Mouse (Mus musculus) forebrain, embryonic 11.5 days (tissue): ENCODE measurements around the gene Pgpep1. TPM values are rescaled to one million over a fixed set of nuclear protein-coding genes. Genes with fewer than 3 reads are reported as not detected.
A peak's percentile ranks its signal among the peaks of the same experiment; 100 is the strongest.

Experiments used
- ATAC-seq: fragments of 200-750 bp; cut with Nextera tagmentation; replicated peaks from 2 replicates; pipeline ENCODE4 v1.8.0; 2017; ENCODE audit warnings: moderate TSS enrichment; ENCODE audit not compliant: low FRiP score
- DNase-seq: peaks from one replicate; pipeline ENCODE4 v3.0.0-alpha.2; 2017; ENCODE audit warnings: low spot score
- H3K27ac ChIP-seq: fragments of 300-500 bp; sonication (generic); 2 replicates; pipeline ENCODE4 v1.5.1; 2014; ENCODE audit warnings: low read depth, low read length
- H3K27me3 ChIP-seq: fragments of 300-500 bp; sonication (generic); 2 replicates; pipeline ENCODE4 v1.6.1; 2014; ENCODE audit warnings: mild to moderate bottlenecking, low read length, mixed read lengths; ENCODE audit not compliant: control insufficient read depth, insufficient read depth
- H3K36me3 ChIP-seq: fragments of 300-500 bp; sonication (generic); 2 replicates; pipeline ENCODE4 v1.6.1; 2014; ENCODE audit warnings: mild to moderate bottlenecking, low read length, moderate library complexity, mixed read lengths; ENCODE audit not compliant: control insufficient read depth, insufficient read depth
- H3K4me1 ChIP-seq: fragments of 300-500 bp; sonication (generic); replicated peaks from 2 replicates; pipeline ENCODE4 v1.6.1; 2014; ENCODE audit warnings: low read length, mixed read lengths; ENCODE audit not compliant: control insufficient read depth, insufficient read depth
- H3K4me2 ChIP-seq: fragments of 300-500 bp; sonication (generic); 2 replicates; pipeline ENCODE4 v1.6.1; 2014; ENCODE audit warnings: low read depth, mild to moderate bottlenecking, low read length, moderate library complexity, mixed read lengths; ENCODE audit not compliant: severe bottlenecking
- H3K4me3 ChIP-seq: fragments of 300-500 bp; sonication (generic); 2 replicates; pipeline ENCODE4 v1.5.1; 2014; ENCODE audit warnings: low read depth, low read length
- H3K9ac ChIP-seq: fragments of 300-500 bp; sonication (generic); 2 replicates; pipeline ENCODE4 v1.6.1; 2014; ENCODE audit warnings: low read length
- H3K9me3 ChIP-seq: fragments of 300-500 bp; sonication (generic); 2 replicates; pipeline ENCODE4 v1.6.1; 2016; ENCODE audit warnings: low read length, mixed read lengths; ENCODE audit not compliant: control insufficient read depth
- WGBS: fragments of 180-500 bp; shearing (Covaris S2); extraction: QIAGEN DNeasy Blood & Tissue Kit; methylation state at CpG from one replicate; pipeline ENCODE4 v1.1.7; 2014; 5-methylcytosine and 5-hydroxymethylcytosine counted together
- polyA plus RNA-seq: library from polyadenylated mRNA; unstranded; fragments of >200 nt; fragmentation: Nextera tagmentation; extraction: Ambion mirVana; gene quantifications from 2 replicates; pipeline ENCODE4 v1.2.1, GENCODE M21; 2014

Pgpep1 gene
- polyA plus RNA-seq, 1 experiment from 2014 or later: 70.9 TPM

DNA sequence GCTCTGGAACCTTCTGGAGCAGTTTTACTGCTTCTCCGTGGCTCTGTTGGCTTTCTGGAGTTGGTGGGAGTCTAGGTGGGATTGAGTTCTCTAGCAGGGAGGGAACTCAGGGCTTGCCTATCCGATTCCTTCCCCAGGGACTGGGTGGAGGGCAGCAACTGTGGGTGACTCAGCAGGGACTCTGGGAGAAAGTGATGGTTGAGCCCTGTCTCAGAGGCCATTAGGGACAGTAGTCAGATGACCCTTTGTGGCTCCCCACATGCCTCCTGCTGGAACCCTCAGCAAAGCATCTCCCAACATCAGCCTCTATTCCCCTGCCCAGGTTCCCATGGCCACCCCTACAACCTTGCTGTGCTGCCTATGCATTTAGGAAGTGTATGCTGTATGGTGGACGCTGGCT lies 17.2 kb downstream of the Pgpep1 start:
- Histone ChIP-seq H3K4me2 (no peak overlapping the region), H3K27ac (no peak overlapping the region), H3K9ac (no peak overlapping the region), H3K36me3 (no peaks in the 10 kb centered on the region), H3K9me3 (no peaks in the 10 kb centered on the region), H3K27me3 (no peaks in the 10 kb centered on the region), H3K4me3 (no peak overlapping the region), H3K4me1 (no peaks in the 10 kb centered on the region)
- WGBS: 75% methylated on average over 3 of the region's 3 CpGs
- DNase-seq (no peak), ATAC-seq (no peak)

DNA sequence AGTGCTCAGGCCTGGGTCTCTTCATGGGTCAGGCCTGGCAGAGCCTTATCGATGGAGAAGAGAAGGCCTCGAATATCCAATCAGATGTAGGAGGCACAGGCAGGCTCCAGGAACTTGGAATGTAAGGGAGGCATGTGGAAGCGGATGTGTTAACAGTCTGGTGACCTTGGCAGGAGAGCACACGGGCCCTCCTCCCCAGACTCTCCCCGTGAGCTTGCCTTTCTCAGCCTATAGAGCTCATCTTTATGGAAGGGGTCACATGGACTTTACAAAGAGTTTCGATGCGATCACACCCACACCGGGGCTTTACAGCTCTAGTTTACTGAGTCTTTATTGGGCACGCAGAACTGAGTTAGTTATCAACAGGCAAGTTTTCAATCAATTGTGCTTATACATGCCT lies 21.4 kb downstream of the Pgpep1 start:
- Histone ChIP-seq H3K4me2 (no peak overlapping the region), H3K9ac (no peak overlapping the region), H3K4me3 (no peak overlapping the region), H3K27me3 (no peaks in the 10 kb centered on the region), H3K27ac (no peak overlapping the region), H3K9me3 (no peaks in the 10 kb centered on the region), H3K4me1 (no peaks in the 10 kb centered on the region), H3K36me3 (no peaks in the 10 kb centered on the region)
- no peak for ATAC-seq
- DNase-seq: no peak
- 81% methylated on average over 9 of the region's 9 CpGs for WGBS

DNA sequence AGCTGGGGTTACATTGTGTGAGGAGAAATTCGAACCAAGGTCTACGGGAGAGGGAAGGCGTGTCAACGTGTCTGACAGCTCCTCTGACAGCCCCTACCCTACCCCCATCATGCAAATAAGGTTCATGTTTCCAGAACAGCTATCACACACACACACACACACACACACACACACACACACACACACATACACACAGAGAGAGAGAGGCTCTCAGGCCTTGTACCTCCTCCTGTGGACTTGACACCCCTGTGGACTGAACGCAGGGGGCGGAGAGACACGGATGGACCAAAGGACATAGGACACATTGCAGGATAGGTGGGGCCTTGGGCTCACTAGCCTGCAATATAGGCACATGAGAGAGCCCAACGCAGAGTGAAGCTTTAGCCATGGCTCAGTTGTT lies 23.4 kb downstream of the Pgpep1 start:
- H3K36me3 ChIP-seq: no peaks in the 10 kb centered on the region
- no peak overlapping the region for H3K27ac ChIP-seq
- peaks cover 2% of the 10 kb centered on the region; the same call in 1 of the 2 replicates for H3K27me3 ChIP-seq
- peak overlapping the region; percentile 32; the same call in 1 of the 2 replicates for H3K9ac ChIP-seq
- no peak overlapping the region for H3K4me3 ChIP-seq
- no peak for ATAC-seq
- H3K4me1 ChIP-seq: no peaks in the 10 kb centered on the region
- no peaks in the 10 kb centered on the region for H3K9me3 ChIP-seq
- DNase-seq: no peak
- whole genome bisulfite sequencing: 66% methylated on average over 8 of the region's 8 CpGs
- H3K4me2 ChIP-seq: no peak overlapping the region

DNA sequence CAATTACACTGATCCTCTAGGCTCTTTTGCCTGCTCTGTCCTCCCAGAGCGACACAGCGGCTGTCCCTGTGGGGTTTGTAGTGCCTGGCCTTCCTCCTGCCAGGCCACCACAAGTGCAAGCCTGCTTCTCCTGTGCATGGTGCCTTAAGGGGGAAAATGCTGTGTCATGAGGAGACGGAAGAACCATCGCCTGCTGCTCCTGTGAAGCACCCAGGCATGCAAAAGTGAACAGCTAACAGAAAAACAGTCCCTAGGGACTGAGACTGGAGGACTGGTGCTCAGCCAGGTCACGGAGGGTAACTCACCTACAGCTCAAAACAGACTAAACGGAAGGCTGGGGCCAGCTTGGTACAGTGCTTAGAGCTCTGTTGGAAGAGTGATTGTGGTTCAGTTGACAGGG lies 24.7 kb downstream of the Pgpep1 start:
- H3K27ac ChIP-seq: no peak overlapping the region
- 83% methylated on average over 6 of the region's 6 CpGs for WGBS
- peaks cover 7% of the 10 kb centered on the region for H3K4me1 ChIP-seq
- no peaks in the 10 kb centered on the region for H3K9me3 ChIP-seq
- no peaks in the 10 kb centered on the region for H3K36me3 ChIP-seq
- no peak overlapping the region for H3K4me3 ChIP-seq
- peaks cover 12% of the 10 kb centered on the region for H3K27me3 ChIP-seq
- no peak overlapping the region for H3K9ac ChIP-seq
- no peak for ATAC-seq
- no peak overlapping the region for H3K4me2 ChIP-seq
- DNase-seq: no peak

DNA sequence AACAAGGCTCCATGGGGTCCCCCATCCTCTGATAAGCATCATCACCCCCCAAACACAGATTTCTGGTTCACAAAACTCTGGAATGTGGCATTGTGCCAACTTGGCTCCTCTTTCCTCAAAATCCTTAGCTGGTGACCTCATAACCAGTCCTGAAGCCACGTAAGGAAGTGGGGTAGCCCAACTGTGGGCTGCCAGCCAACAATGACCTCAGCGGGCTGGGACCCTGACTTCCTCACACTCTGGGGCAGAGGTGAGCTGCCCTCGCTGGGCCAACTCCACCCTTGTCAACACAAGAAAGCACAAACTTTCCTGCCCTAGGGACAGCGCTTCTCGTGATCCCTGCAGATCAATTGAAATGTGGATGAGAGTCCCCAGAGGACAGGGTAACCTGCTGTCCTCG lies 26.1 kb downstream of the Pgpep1 start:
- peaks cover 10% of the 10 kb centered on the region for H3K4me1 ChIP-seq
- DNase-seq (no peak), ATAC-seq (no peak)
- no peak overlapping the region for H3K4me3 ChIP-seq
- H3K9ac ChIP-seq: no peak overlapping the region
- H3K9me3 ChIP-seq: no peaks in the 10 kb centered on the region
- H3K27ac ChIP-seq: no peak overlapping the region
- peaks cover 12% of the 10 kb centered on the region for H3K27me3 ChIP-seq
- no peak overlapping the region for H3K4me2 ChIP-seq
- H3K36me3 ChIP-seq: no peaks in the 10 kb centered on the region
- 74% methylated on average over 6 of the region's 6 CpGs for WGBS

DNA sequence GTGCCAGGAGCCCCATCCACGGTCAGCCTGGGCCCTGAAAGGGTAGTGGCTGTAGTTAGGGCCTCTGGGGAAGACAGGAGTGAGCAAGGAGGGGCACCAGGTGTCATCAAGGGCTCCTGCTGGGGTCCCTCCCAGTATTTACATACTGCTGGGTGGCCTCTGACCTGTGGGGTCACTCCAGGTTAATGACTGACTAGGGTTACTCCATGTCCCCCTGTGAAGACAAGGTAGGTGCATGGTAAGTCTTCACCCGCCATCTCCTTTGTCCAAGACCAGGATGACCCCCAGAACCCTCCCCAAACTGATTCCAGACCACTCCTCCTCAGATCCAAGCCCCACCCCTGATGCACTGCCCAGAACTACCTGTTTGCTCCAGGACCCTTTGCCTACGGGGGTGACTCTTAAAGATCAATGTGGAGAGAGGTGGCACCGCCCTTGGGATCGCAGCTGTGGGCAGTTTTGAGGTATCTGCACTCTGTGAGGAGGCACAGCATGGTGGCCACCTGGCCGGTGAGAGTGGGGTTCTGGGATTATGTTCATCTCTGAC lies 27.8 kb downstream of the Pgpep1 start, which contains the start of gene Gdf15:
Gdf15 (minus strand) TSS at position 111 of the 547 bp plus-strand sequence.
- no peak for DNase-seq
- H3K4me1 ChIP-seq: peaks cover 10% of the 10 kb centered on the region
- no peak for ATAC-seq
- H3K9me3 ChIP-seq: no peaks in the 10 kb centered on the region
- H3K27ac ChIP-seq: no peak within 1 kb of the TSS
- WGBS: 74% methylated on average over 6 of the region's 6 CpGs
- no peaks in the 10 kb centered on the region for H3K36me3 ChIP-seq
- H3K9ac ChIP-seq: no peak within 1 kb of the TSS
- peaks cover 12% of the 10 kb centered on the region for H3K27me3 ChIP-seq
- H3K4me3 ChIP-seq: no peak within 1 kb of the TSS
- no peak within 1 kb of the TSS for H3K4me2 ChIP-seq

DNA sequence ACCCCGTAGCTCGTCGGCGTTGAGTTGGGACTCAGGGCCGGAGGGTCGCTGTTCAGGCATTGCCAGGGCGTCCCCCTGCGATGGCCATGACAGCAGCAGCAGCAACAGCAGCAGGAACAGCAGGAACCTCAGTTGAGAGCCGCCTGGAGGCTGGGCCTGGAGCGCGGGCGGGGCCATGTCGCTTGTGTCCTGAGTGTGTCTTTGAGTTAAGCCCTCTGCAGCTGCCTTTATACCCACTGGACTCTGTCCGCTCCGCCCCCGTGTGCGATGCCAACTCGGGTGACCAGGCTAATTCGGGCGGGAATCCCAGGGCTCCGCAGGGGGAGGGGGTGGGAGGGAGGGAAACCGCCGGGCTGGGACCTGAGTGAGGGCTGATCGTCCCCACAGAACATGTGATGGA lies 28.8 kb downstream of the Pgpep1 start:
- Histone ChIP-seq H3K9me3 (no peaks in the 10 kb centered on the region), H3K4me1 (peaks cover 10% of the 10 kb centered on the region), H3K4me3 (no peak overlapping the region), H3K27ac (no peak overlapping the region), H3K4me2 (no peak overlapping the region), H3K27me3 (peaks cover 12% of the 10 kb centered on the region), H3K9ac (no peak overlapping the region), H3K36me3 (no peaks in the 10 kb centered on the region)
- no peak for ATAC-seq
- WGBS: 18% methylated on average over 21 of the region's 24 CpGs
- DNase-seq: no peak

DNA sequence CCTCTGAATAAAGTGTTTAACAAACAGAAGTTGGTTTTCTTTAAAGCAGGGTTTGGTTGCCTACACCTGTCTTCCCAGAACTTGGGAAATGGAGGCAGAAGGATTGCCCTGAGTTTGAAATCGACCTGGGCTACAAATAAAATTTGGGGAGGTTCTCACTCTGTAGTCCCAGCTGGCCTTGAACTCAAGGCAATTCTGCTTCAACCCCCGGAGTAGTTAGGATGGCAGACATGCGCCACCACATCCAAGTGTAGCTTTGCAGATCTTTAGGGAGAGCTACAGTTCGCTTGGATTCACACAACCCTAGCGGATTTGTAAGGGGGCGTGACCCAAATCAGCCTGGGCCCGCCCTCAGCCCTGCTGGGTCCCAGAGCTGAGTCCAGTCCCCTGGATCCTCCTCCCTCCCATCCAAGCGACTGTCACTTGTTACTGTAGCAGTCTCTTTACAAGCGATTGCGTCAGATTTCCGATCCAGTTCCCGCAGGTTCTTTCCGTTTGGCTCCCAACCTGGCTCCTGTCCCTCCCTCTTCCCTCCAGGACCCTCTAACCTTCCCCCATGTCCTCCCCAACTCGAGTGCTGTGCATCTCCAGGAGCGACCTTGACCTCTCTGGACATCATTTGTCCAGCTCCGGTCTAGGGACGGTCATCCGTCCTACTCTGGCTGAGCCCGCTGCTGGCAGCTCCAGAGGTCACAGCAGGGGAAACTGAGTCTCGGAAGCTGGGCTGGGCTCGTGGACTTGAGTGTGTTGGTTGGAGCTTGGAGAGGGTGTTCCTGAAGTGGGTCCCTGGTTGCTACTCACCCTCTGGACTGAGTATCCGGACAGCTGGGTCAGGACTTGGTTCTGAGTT lies 29.4 kb downstream of the Pgpep1 start:
- Histone ChIP-seq H3K27ac (no peak overlapping the region), H3K27me3 (peaks cover 12% of the 10 kb centered on the region), H3K4me1 (peaks cover 10% of the 10 kb centered on the region), H3K4me2 (no peak overlapping the region), H3K9ac (no peak overlapping the region), H3K36me3 (no peaks in the 10 kb centered on the region), H3K9me3 (no peaks in the 10 kb centered on the region), H3K4me3 (no peak overlapping the region; the same call in 1 of the 2 replicates)
- DNase-seq (no peak), ATAC-seq (peak; percentile 25; the same call in 1 of the 2 replicates)
- 14% methylated on average over 22 of the region's 22 CpGs for WGBS
